Mouse (Mus musculus) olfactory bulb, adult 2 months (tissue): Measurements from ENCODE around the gene Pla2g7.

Experiments
- CTCF ChIP-seq: fragments of 200-500 bp; IDR thresholded peaks from 2 replicates; pipeline ENCODE4 v1.5.1; 2012; ENCODE audit warnings: low read depth, mild to moderate bottlenecking, low read length, moderate library complexity; ENCODE audit not compliant: insufficient read depth
- POLR2A ChIP-seq: fragments of 200-500 bp; IDR thresholded peaks from 2 replicates; pipeline ENCODE4 v1.6.1; 2012; ENCODE audit warnings: mild to moderate bottlenecking, low read depth, low read length, moderate library complexity; ENCODE audit not compliant: insufficient read depth

- TF ChIP-seq CTCF (no peak), POLR2A (no peak)
These were observed 30.8 kb downstream of the Pla2g7 start for GRCm38 (mm10) chr17:43598706-43599105.
